Mouse (Mus musculus) hindbrain, embryonic 14.5 days (tissue): ENCODE measurements around the gene Cep85l. TPM values are rescaled to one million over a fixed set of nuclear protein-coding genes. Genes with fewer than 3 reads are reported as not detected.

Experiments
- polyA plus RNA-seq: library from polyadenylated mRNA; unstranded; fragments of >200 nt; fragmentation: Nextera tagmentation; extraction: Ambion mirVana; gene quantifications from 2 replicates; pipeline ENCODE4 v1.2.1, GENCODE M21; 2014

The Cep85l gene
- polyA plus RNA-seq, 1 experiment from 2014 or later, result 7.8 TPM

Other genes with a start within 250 kb of the Cep85l start
- gene Pln, start 42.3 kb downstream of the Cep85l start, polyA plus RNA-seq, result 0.80 and 1.5 TPM in 2 replicates
- 70.2 and 70.6 TPM in 2 replicates for gene Asf1a, start 216.8 kb upstream of the Cep85l start, polyA plus RNA-seq